Mouse (Mus musculus): Measurements from ENCODE around the gene Cplane1.

- no peak for TF ChIP-seq CTCF (IDR thresholded peaks at IDR 0.05; ENCODE audit: low read depth, low read length)
- TF ChIP-seq EP300 (IDR thresholded peaks at IDR 0.05; ENCODE audit: insufficient read depth, low read depth, low read length), result no peak
- no peak for TF ChIP-seq POLR2A (IDR thresholded peaks at IDR 0.05; ENCODE audit: insufficient read depth, low read length)
These were observed 134.0 kb downstream of the Cplane1 start for GRCm38 (mm10) chr15:8302944-8303343.
